Mouse (Mus musculus): Measurements from ENCODE around the gene Clrn3. TPM values are rescaled to one million over a fixed set of nuclear protein-coding genes. Genes with fewer than 3 reads are reported as not detected.

Gene Clrn3
- total RNA-seq, 2 experiments from 2014 or later, result not detected

GRCm38 (mm10) chr7:135498565-135499186 lies 29.8 kb downstream of the Clrn3 start:
- intact Hi-C loops (cut with DNase I), result loop anchor here (5.0 kb wide), 2 partner anchors 169 to 239 kb away; no protein-coding TSS in a partner anchor
- DNase-seq (ENCODE audit: extremely low spot score in 1 of 2, low spot score in 2 of 2), result no peak

GRCm38 (mm10) chr7:135495303-135495702 lies 33.2 kb downstream of the Clrn3 start:
- intact Hi-C loops (cut with DNase I), result loop anchor here (5.0 kb wide), 2 partner anchors 172 to 242 kb away; no protein-coding TSS in a partner anchor
- no peak for DNase-seq (ENCODE audit: extremely low spot score in 1 of 2, low spot score in 2 of 2)

DNA sequence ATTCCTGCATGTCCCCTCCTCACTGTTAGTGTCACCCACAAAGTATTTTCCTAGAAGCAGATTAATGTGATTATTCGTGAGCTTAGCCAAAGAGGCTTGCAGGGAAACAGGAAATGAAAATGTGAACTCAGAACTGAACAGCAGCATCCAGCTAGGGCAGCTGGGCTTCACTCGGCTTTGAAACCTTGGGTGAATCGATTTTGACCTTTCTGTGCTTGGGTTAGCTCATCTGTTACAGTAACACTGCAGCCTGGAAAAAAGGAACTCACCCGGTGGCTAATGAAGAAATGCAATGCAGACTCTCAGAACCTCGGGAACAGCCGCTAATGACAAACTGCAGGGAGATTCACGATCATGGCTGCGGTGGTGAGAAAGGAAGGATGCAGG lies 38.0 kb downstream of the Clrn3 start:
- DNase-seq (ENCODE audit: extremely low spot score in 1 of 2, low spot score in 2 of 2), result no peak
- intact Hi-C loops (cut with DNase I), result no loop called here

GRCm38 (mm10) chr7:135489724-135490499 lies 38.5 kb downstream of the Clrn3 start:
- intact Hi-C loops (cut with DNase I), result loop anchor here (5.0 to 10.0 kb wide), 3 partner anchors 1265 to 1818 kb away; no protein-coding TSS in a partner anchor
- no peak for DNase-seq (ENCODE audit: extremely low spot score in 1 of 2, low spot score in 2 of 2)

GRCm38 (mm10) chr7:135488214-135488810 lies 40.1 kb downstream of the Clrn3 start:
- intact Hi-C loops (cut with DNase I), result loop anchor here (5.0 to 10.0 kb wide), 3 partner anchors 1264 to 1816 kb away; no protein-coding TSS in a partner anchor

DNA sequence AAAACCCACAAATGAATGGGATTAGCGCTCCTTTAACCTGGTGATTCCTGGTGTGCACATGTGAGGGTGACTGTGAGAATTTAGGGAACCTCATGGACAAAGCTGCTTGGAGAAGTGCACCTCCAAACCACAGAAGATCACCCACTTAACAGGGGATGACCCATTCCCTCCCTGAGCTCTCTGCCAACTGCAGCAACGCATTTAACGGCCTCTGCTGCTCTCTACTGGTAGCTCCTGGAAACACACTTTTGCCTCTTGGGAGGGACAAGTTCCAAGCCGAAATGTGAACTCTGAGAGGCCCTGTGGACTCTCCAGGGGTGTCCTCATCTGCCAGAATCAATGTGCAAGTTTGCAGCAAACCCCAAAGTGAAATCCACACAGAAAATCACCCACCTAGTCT lies 41.0 kb downstream of the Clrn3 start:
- DNase-seq (ENCODE audit: extremely low spot score in 1 of 2, low spot score in 2 of 2), result peak; percentile 49 to 75
- intact Hi-C loops (cut with DNase I), result loop anchor here (2.0 to 10.0 kb wide), 4 partner anchors 85 to 1815 kb away; no protein-coding TSS in a partner anchor

More at GRCm38 (mm10) chr7:135488214-135488810, 40.1 kb downstream of the Clrn3 start:
- no peak for DNase-seq (ENCODE audit: extremely low spot score in 1 of 2, low spot score in 2 of 2)

DNA sequence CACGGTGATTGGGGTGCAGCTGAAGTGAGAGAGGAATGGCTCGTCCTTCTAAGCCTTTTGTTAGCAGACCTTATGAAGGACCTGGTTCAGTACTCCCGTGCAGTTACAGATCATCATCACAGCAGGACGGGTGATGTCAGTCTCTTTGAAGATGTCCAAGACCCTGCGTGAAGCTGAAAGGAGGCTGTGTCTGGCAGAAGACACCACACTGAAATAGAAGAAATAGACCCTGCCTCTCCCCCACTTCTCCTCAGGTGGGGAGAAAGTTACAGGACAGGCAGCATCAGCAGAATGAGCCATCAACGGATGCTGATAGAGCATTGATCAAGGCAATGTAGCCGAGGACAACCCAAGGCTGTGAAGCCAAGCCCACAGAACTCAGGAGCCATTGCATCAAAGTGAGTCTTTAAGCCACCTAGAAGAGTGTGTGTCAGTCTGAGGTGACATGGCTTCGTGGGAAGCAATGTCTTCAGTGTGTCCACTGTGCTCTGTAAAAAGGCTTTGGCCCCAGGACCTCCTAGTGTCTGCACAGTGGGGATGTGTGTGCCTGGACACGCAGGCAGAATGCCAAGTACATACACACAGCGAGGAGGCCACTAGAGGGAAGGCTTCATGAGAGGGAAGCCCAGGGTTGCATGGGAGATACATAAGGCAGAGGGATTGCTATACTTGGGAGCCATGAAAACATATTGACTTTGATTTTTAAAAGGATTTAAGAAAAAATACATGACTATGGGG lies 41.6 kb downstream of the Clrn3 start:
- intact Hi-C loops (cut with DNase I), result loop anchor here (2.0 to 10.0 kb wide), 4 partner anchors 84 to 1815 kb away; no protein-coding TSS in a partner anchor
- no peak for DNase-seq (ENCODE audit: extremely low spot score in 1 of 2, low spot score in 2 of 2)

- intact Hi-C loops (cut with DNase I), result loop anchor here (2.0 to 10.0 kb wide), 4 partner anchors 83 to 1814 kb away; no protein-coding TSS in a partner anchor
Observed at GRCm38 (mm10) chr7:135485796-135486410, 42.6 kb downstream of the Clrn3 start.

GRCm38 (mm10) chr7:135485116-135485795 lies 43.2 kb downstream of the Clrn3 start:
- intact Hi-C loops (cut with DNase I), result loop anchor here (5.0 to 10.0 kb wide), 3 partner anchors 1260 to 1813 kb away; no protein-coding TSS in a partner anchor
- DNase-seq (ENCODE audit: extremely low spot score in 1 of 2, low spot score in 2 of 2), result no peak

More at GRCm38 (mm10) chr7:135485796-135486410, 42.6 kb downstream of the Clrn3 start:
- peak; percentile 51 to 78 for DNase-seq (ENCODE audit: extremely low spot score in 1 of 2, low spot score in 2 of 2)

- intact Hi-C loops (cut with DNase I), result loop anchor here (10.0 kb wide), 2 partner anchors 1260 to 1630 kb away; no protein-coding TSS in a partner anchor
- no peak for DNase-seq (ENCODE audit: extremely low spot score in 1 of 2, low spot score in 2 of 2)
Observed at GRCm38 (mm10) chr7:135484341-135484740, 44.1 kb downstream of the Clrn3 start.

DNA sequence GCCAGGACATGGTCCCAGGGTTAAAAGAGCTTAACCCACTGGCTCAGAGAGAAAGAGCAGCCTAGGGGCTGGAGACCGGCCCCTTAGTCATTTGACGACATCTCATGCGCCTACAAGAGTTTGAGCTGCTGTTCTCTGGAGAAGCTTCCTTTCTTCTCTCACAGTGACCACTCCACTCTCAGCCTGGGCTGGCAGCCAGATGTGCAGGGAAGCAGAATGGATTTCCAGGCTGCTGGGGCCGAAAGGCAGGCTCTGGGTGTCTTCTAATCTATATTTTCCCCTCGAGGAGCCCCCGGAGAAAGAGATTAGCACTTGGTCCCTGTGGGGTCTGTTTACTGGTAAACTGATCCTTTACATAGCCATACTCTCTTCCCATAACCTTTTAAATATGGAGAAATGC lies 44.7 kb downstream of the Clrn3 start:
- intact Hi-C loops (cut with DNase I), result loop anchor here (10.0 kb wide), 2 partner anchors 1259 to 1629 kb away; no protein-coding TSS in a partner anchor
- DNase-seq (ENCODE audit: extremely low spot score in 1 of 2, low spot score in 2 of 2), result no peak

DNA sequence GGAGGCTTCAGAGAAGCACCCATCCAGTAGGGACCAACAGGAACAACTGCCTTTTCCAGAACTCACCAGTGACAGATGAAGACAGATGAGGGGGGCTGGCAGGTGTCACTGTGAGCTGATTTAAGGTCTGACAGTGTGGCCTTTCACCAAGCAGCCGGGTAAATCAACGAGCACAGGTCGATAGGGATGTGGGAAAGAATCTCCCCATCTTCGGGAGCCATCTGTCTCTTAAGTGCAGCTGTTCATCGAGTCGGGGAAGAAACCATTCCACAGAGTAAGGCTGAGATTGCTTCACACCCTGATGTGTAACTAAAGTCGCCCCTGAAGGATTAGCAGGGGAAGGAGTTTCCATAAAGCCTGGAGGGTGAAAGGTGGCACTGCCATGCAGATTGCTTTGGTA lies 47.3 kb downstream of the Clrn3 start:
- no peak for DNase-seq (ENCODE audit: extremely low spot score in 1 of 2, low spot score in 2 of 2)
- intact Hi-C loops (cut with DNase I), result loop anchor here (10.0 kb wide), 2 partner anchors 1256 to 1626 kb away; no protein-coding TSS in a partner anchor

GRCm38 (mm10) chr7:135479912-135480311 lies 48.5 kb downstream of the Clrn3 start:
- no peak for DNase-seq (ENCODE audit: extremely low spot score in 1 of 2, low spot score in 2 of 2)
- intact Hi-C loops (cut with DNase I), result loop anchor here (10.0 kb wide), 2 partner anchors 1255 to 1625 kb away; no protein-coding TSS in a partner anchor

DNA sequence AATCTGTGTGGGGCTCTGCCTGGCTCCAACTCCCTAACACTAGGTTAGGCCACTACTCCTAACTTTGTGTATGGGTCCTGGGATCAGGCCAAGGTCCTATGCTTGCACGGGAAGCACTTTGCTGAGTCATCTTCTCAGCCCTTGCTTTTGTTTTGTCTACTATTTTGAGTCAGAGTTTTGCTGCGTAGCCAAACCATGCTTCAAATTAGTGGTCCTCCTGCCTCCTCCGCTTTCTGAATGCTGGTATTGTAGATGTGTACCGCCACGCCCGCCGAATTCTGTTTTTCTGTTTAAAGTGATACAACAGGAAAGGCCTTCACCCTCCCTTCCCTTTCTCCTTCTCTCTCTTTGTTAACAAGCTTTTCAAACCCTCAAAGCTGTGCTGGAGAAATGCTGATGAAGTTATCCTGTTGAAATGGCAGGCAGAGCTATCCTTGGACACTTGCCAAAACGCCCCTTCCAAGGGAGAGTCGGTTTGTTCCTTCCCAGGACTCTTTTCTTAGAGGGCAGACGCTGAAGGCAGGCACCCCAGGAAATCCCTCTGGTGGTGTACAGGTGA lies 49.1 kb downstream of the Clrn3 start:
- peak in 1 of 2 experiments; percentile 47 for DNase-seq (ENCODE audit: extremely low spot score in 1 of 2, low spot score in 2 of 2)
- intact Hi-C loops (cut with DNase I), result no loop called here

DNA sequence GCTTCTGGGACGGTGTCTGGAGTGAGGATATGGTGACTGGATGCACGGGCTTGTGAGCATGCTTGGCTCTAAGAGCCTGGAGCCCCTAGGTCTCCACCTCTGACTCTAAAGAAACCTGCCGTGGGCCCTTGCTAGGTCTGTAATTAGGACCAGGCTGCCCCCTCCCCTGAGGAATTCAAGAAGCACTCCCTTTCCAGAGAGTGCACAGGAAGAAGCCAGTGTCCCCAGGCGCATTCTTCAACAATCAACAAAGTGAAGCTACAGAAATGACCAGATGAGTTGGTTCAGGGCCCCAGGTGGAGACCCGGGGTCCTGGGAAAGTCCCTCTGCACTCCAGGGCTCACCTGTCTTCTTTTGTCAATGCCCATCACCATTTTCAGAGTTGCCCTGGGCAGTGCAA lies 51.2 kb downstream of the Clrn3 start:
- intact Hi-C loops (cut with DNase I), result no loop called here
- no peak for DNase-seq (ENCODE audit: extremely low spot score in 1 of 2, low spot score in 2 of 2)

DNA sequence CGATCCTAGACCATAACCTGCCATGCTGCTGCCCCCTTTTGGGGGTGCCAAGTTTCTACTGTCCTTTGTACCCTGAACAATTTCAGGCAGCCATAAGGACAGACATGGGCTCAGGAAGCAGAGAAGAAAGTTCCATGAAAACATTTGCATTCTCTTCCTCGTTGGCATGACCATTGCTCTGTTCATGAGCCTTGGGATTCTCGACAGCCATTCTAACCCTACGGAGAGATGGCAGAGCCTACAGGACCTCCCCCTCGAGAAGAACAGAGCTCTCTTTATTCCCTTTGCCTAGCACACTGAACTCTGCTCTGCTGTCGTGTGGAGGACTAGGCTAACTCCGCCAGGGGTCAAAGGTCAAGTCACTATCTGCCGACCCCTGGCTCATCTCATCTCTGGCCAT lies 52.5 kb downstream of the Clrn3 start:
- DNase-seq (ENCODE audit: extremely low spot score in 1 of 2, low spot score in 2 of 2), result no peak
- intact Hi-C loops (cut with DNase I), result no loop called here

DNA sequence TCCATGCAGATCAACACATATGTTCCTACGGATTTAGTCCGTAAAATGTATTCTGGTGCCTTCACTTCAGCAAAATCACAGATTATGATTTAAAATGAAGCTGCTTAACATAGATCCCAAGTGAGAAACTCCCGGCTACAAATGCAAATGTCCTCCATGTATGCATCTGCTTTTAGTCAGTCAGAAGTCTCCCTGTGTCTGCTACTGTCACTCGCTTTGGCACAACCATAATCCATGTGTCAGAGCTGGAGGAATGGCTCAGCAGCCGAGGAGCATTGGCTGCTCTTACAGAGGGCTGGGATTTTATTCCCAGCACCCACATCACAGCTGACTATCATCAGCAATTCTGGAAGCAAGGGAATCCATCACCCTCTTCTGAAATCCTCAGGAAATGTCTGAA lies 58.1 kb downstream of the Clrn3 start:
- DNase-seq (ENCODE audit: extremely low spot score in 1 of 2, low spot score in 2 of 2), result peak in 1 of 2 experiments; percentile 42
- intact Hi-C loops (cut with DNase I), result no loop called here
